Mouse (Mus musculus) thymus, postnatal 14 days (tissue): ENCODE data around the gene Msl3.

Source experiments
- DNase-seq: peaks from one replicate; pipeline ENCODE4 v3.0.0; 2021

Msl3 gene

DNA sequence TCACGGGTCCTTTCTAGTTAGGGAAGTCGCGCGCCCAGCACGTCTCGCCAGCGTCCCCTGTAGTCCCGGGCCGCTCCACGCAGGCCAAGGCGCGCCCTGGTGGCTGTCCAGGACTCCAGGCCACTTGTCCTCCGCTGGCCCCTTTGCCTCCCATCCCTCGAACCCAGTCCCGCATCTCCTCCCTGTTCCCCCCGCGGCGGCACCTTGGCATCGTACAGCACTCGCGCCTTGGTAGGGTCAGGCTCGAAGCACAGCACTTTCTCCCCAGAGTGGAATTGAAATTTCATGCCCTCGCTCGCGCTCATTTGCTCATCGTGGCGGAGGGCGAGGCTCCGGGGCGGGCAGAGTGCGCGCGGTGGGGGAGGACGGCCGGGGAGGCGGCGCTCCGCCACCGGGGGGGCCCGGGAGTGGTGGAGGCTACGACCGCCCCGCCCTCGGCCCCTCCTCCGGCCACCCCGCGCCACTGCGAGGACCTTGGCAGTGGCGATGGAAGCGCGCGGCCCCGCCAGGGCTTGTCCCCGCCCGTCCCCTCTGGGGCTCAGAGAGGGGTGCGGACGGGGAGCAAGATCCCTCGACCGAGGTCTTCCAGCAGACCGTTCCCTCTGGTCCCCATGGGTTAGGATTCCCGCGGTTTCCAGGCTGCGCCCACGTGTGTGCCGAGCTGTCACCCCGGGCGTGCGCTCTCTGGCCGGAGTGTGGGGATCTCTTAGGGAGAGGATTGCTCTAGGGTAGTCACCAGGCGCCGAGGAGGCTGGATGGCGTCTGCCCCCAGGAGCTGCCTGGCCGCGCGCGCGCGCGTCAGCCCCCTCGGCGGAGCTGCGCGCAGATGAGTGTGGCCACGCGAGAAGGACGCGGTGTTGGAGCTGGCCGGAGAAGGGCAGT lies at the start of gene Msl3:
Gene Msl3 (minus strand): TSS at position 374 of the 882 bp plus-strand sequence.
- peak; percentile 86 for DNase-seq

GRCm38 (mm10) chrX:168717969-168718368 lies 44.3 kb upstream of the Msl3 start:
- peak; percentile 3 for DNase-seq

DNA sequence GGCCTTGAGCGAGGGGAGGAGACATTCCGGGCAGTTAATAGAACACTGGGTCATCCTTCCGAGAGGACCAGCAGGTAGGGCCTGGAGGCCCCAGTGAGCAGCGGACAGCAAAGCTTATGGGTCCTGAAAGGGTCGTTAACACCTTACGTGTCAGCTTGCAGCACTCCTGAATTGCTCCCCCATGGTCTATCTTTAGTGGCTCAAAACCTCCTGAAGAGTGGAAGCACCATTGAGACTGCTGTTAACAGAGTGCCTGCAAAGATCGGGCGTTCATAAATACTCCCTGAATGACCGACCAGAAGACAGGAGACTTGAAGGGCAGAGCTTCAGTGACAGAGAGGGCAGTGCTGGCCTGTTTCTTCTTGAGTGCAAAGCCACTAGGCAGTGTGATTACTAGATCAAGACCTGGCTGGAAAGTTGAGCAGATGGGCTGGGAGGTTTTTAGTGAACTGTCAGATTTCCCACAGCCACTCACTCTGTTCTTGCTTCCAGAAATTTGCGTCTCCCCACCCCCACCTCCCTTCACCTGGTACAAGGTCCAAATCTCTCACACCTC lies 787 bp upstream of the Msl3 start:
- DNase-seq, result no peak

GRCm38 (mm10) chrX:168672913-168673524 lies 679 bp downstream of the Msl3 start:
- DNase-seq, result peak; percentile 12

DNA sequence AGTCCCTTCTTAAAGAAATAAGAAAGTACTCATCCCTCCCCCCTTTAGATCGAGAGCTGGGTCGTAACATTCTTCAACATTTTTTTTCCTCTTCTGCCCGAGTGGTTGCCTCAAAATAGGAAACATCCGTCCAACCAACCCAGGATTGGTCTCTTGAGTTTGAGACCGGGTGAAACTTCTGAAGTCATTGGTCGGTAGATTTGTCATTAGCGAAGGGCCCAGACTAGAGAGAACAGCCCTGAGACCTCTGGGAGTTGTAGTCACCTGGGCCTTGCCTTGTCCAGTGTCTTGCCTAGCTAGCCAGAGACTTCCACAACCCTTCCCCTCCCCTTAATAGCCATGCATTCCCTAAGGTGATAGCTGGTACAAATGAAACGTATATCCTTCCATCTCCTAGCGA lies 1.3 kb downstream of the Msl3 start:
- peak; percentile 56 for DNase-seq

GRCm38 (mm10) chrX:168663982-168664689 lies 9.6 kb downstream of the Msl3 start:
- DNase-seq, result no peak

GRCm38 (mm10) chrX:168660236-168660635 lies 13.5 kb downstream of the Msl3 start:
- no peak for DNase-seq

DNA sequence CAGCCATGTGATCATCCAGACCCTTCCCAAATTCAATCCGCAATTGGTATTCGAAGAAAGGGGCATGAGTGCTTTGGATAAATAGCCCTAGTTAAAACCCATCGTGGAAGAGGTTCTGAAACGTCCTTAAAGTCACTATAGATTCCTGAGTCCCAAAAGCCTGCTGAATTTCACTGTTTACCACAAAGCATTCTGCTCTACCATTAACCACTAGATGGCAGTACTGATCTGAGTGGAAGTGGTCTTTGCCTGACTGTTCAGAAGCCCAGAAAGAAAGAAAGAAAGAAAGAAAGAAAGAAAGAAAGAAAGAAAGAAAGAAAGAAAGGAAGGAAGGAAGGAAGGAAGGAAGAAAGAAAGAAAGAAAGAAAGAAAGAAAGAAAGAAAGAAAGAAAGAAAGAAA lies 13.9 kb downstream of the Msl3 start:
- peak; percentile 10 for DNase-seq

DNA sequence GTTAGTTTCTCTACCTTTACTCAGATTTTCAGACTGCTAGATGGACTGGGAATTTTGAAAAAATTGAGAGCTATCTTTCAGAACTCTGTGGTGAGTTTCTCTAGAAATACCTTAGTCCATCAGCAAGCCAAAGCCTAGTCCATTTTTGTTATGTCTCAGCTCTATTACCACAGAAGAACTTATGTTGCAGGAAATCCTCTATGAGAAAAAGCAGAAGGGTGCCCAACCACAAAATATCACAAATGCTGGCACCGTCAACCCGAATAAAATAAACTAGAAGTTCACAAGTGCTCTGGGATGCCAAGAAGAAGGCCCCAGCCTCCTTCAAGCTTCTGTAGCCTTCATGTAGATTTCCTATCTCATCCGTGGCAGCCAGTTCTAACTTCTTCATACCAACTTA lies 14.4 kb downstream of the Msl3 start:
- no peak for DNase-seq

DNA sequence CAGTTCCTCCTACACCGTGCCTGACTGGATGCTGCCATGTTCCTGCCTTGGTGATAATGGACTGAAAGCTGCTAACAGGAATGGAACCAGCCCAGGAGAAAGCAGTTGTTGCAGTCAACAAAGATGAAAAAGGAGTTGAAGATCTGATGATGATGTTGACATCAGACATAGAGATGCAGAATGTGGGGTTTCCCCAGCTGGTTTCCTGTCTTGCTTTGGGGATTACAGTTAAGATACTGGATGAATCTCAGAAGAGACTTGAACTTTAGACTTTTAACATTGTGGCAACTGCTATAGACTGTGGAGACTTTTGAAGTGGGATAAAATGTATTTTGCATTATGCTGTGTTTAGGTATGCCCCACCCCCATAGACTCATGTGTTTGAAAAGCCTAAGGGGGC lies 15.9 kb downstream of the Msl3 start:
- no peak for DNase-seq

DNA sequence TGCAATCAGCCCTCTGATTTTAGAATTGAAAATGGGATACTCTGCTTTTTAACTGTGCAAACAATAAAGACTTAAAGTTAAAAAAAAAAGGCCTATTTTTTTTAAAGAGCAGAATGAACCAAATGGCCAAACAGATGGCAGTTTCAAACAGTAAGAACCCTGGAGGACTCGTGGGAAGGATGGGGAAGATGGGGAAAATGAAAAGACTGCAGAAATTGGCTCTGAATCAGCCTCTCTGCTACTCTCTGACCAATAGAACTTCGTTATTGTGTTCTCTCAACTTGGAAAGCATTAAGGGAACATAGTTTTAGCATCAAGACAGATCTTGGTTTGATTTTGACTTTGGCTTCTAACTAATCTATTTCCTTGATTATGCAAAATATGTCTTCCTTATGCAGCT lies 24.4 kb downstream of the Msl3 start:
- no peak for DNase-seq

DNA sequence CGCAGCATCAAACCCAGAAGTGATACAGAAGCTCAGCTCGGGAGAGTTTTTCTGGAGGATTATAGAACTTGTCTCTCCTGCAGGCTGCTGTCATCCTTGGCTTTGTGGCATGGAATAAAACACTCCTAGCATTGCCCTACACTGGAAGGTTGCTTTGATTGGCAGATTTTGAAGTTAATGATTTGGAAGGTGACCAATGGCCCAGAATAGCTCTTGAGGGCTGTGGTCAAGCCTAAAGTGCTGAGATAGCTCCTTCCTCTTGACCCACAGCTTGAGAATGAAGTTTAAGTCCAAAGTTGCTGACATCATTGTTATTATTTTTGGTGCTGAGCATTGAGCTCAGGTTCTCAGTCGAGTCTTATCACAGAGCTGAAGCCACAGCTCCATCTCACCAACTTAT lies 26.0 kb downstream of the Msl3 start:
- DNase-seq, result no peak

GRCm38 (mm10) chrX:168643451-168643850 lies 30.2 kb downstream of the Msl3 start:
- no peak for DNase-seq

DNA sequence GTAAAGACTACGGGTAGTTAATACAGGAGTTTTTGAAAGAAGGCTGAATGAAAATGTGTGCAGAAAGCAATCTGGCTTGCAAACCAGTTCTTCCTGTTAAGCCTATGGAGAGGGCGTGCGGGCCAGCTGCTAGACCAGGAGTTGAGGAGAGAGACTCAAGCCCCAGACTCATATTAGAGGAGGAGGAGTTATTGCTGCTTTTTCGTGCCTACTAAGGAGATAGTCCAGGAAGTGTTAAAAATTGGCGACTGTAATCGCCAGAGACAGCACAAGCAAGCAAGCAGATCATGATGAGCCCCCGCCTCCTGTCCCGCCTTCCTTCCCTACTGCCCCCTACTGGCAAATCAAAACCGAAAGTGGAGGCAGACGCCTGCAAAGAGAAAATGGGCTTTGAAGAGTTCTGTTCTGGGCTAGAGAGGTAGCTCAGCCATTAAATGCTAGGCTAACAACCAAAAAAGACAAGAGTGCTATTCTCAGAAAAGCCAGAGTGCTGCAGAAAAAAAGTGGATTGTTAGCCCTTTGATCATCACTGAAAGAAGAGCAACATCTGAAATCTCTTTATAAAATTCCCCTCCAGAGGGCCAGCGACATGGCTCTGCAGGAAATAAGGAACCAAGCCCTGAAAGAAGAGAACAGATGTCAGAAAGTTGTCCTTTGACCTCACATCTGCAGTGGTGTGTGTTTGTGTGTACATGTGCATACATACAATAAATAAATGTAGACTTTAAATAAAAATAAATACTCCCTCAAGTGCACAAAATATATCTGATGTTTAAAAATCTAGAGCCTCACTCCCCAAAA lies 33.9 kb downstream of the Msl3 start:
- peak; percentile 82 for DNase-seq
